Mouse (Mus musculus) intestine, embryonic 15.5 days (tissue): ENCODE results near the gene Cog3. TPM values are rescaled to one million over a fixed set of nuclear protein-coding genes. Genes with fewer than 3 reads are reported as not detected.
"Not testable (repeated sequence)": the region's sequence is repeated elsewhere in the genome, so short reads cannot be mapped to it uniquely, and the experiment has no call there.

ENCODE experiments used
- ATAC-seq: fragments of 200-750 bp; cut with Nextera tagmentation; 2 replicates; pipeline ENCODE4 v1.8.0; 2017; ENCODE audit warnings: moderate TSS enrichment, moderate library complexity
- H3K27ac ChIP-seq: fragments of 300-500 bp; sonication (generic); 2 replicates; pipeline ENCODE4 v1.5.1; 2015; ENCODE audit warnings: mild to moderate bottlenecking, inconsistent platforms
- H3K27me3 ChIP-seq: fragments of 300-500 bp; sonication (generic); replicated peaks from 2 replicates; pipeline ENCODE4 v1.6.1; 2015; ENCODE audit warnings: inconsistent platforms
- H3K36me3 ChIP-seq: fragments of 300-500 bp; sonication (generic); 2 replicates; pipeline ENCODE4 v1.6.1; 2015; ENCODE audit warnings: inconsistent platforms
- H3K4me1 ChIP-seq: fragments of 300-500 bp; sonication (generic); replicated peaks from 2 replicates; pipeline ENCODE4 v1.6.1; 2015; ENCODE audit warnings: inconsistent platforms
- H3K4me2 ChIP-seq: fragments of 300-500 bp; sonication (generic); replicated peaks from 2 replicates; pipeline ENCODE4 v1.6.1; 2015; ENCODE audit warnings: mild to moderate bottlenecking, inconsistent platforms
- H3K4me3 ChIP-seq: fragments of 300-500 bp; sonication (generic); replicated peaks from 2 replicates; pipeline ENCODE4 v1.5.1; 2015; ENCODE audit warnings: inconsistent platforms
- H3K9ac ChIP-seq: fragments of 300-500 bp; sonication (generic); 2 replicates; pipeline ENCODE4 v1.6.1; 2015; ENCODE audit warnings: inconsistent platforms
- H3K9me3 ChIP-seq: fragments of 300-500 bp; sonication (generic); 2 replicates; pipeline ENCODE4 v1.6.1; 2016; ENCODE audit warnings: inconsistent platforms
- WGBS: fragments of 180-500 bp; shearing (Covaris S2); methylation state at CpG from one replicate; pipeline ENCODE4 v1.1.7; 2015; 5-methylcytosine and 5-hydroxymethylcytosine counted together
- polyA plus RNA-seq: library from polyadenylated mRNA; unstranded; fragments of >200 nt; fragmentation: Nextera tagmentation; extraction: Ambion mirVana; gene quantifications from 2 replicates; pipeline ENCODE4 v1.2.1, GENCODE M21; 2015

The Cog3 gene
- polyA plus RNA-seq, 1 experiment from 2014 or later = 18.0 TPM

GRCm38 (mm10) chr14:75786424-75786867 lies 32.1 kb upstream of the Cog3 start:
- Histone ChIP-seq H3K4me2 (peak overlapping the region; percentile 93), H3K4me1 (0 out of 2 replicates have a peak, but pooled peaks cover 2% of the 10 kb centered on the region), H3K27me3 (no peaks in the 10 kb centered on the region), H3K9ac (peak overlapping the region; percentile 69), H3K36me3 (no peaks in the 10 kb centered on the region), H3K4me3 (peak overlapping the region; percentile 75), H3K9me3 (no peaks in the 10 kb centered on the region), H3K27ac (peak overlapping the region; percentile 85)
- WGBS = 2% methylated on average over 31 of the region's 31 CpGs
- ATAC-seq = peak; percentile 75

GRCm38 (mm10) chr14:75779913-75780312 lies 25.6 kb upstream of the Cog3 start:
- no peak overlapping the region for H3K9ac ChIP-seq
- 93% methylated on average over 4 of the region's 4 CpGs for WGBS

GRCm38 (mm10) chr14:75776637-75777036 lies 22.3 kb upstream of the Cog3 start:
- WGBS = 91% methylated on average over 8 of the region's 8 CpGs
- no peaks in the 10 kb centered on the region for H3K9me3 ChIP-seq
- no peak overlapping the region for H3K4me2 ChIP-seq
- no peaks in the 10 kb centered on the region for H3K36me3 ChIP-seq
- H3K27me3 ChIP-seq = no peaks in the 10 kb centered on the region
- H3K9ac ChIP-seq = no peak overlapping the region
- no peak for ATAC-seq
- no peaks in the 10 kb centered on the region for H3K4me1 ChIP-seq
- H3K27ac ChIP-seq = no peak overlapping the region
- H3K4me3 ChIP-seq = no peak overlapping the region

More at GRCm38 (mm10) chr14:75779913-75780312, 25.6 kb upstream of the Cog3 start:
- Histone ChIP-seq H3K4me3 (no peak overlapping the region), H3K4me1 (no peaks in the 10 kb centered on the region), H3K27me3 (no peaks in the 10 kb centered on the region), H3K36me3 (no peaks in the 10 kb centered on the region), H3K4me2 (no peak overlapping the region), H3K9me3 (no peaks in the 10 kb centered on the region), H3K27ac (no peak overlapping the region)
- no peak for ATAC-seq

- H3K9ac ChIP-seq = no peak overlapping the region
- no peaks in the 10 kb centered on the region for H3K9me3 ChIP-seq
- no peak overlapping the region for H3K4me3 ChIP-seq
- no peaks in the 10 kb centered on the region for H3K4me1 ChIP-seq
- WGBS = 81% methylated on average over 8 of the region's 8 CpGs
- H3K4me2 ChIP-seq = no peak overlapping the region
- no peaks in the 10 kb centered on the region for H3K27me3 ChIP-seq
- no peak overlapping the region for H3K27ac ChIP-seq
- ATAC-seq = no peak
- no peaks in the 10 kb centered on the region for H3K36me3 ChIP-seq
Measured at GRCm38 (mm10) chr14:75773431-75773830, 19.1 kb upstream of the Cog3 start.

- WGBS = 85% methylated on average over 3 of the region's 3 CpGs
Measured at GRCm38 (mm10) chr14:75772407-75772806, 18.1 kb upstream of the Cog3 start.

GRCm38 (mm10) chr14:75771101-75771501 lies 16.8 kb upstream of the Cog3 start:
- Histone ChIP-seq H3K4me2 (no peak overlapping the region), H3K9ac (no peak overlapping the region), H3K27me3 (no peaks in the 10 kb centered on the region), H3K36me3 (no peaks in the 10 kb centered on the region; the same call in 1 of the 2 replicates), H3K27ac (no peak overlapping the region), H3K9me3 (no peaks in the 10 kb centered on the region), H3K4me3 (no peak overlapping the region), H3K4me1 (no peaks in the 10 kb centered on the region)
- ATAC-seq = no peak
- 86% methylated on average over 8 of the region's 8 CpGs for WGBS

More at GRCm38 (mm10) chr14:75772407-75772806, 18.1 kb upstream of the Cog3 start:
- H3K36me3 ChIP-seq, H3K9me3 ChIP-seq, H3K4me2 ChIP-seq, H3K9ac ChIP-seq, H3K4me1 ChIP-seq, H3K27ac ChIP-seq, H3K4me3 ChIP-seq, ATAC-seq, H3K27me3 ChIP-seq: not testable (repeated sequence)

- no peak for ATAC-seq
Measured at GRCm38 (mm10) chr14:75769334-75769733, 15.0 kb upstream of the Cog3 start.

GRCm38 (mm10) chr14:75768275-75768608 lies 13.9 kb upstream of the Cog3 start:
- 13% methylated on average over 1 of the region's 1 CpGs for WGBS
- Histone ChIP-seq H3K4me3 (no peak overlapping the region), H3K9ac (no peak overlapping the region), H3K4me2 (no peak overlapping the region), H3K9me3 (no peaks in the 10 kb centered on the region), H3K27me3 (no peaks in the 10 kb centered on the region), H3K27ac (no peak overlapping the region), H3K36me3 (no peaks in the 10 kb centered on the region; the same call in 1 of the 2 replicates), H3K4me1 (no peaks in the 10 kb centered on the region)
- no peak for ATAC-seq

More at GRCm38 (mm10) chr14:75769334-75769733, 15.0 kb upstream of the Cog3 start:
- Histone ChIP-seq H3K9me3 (no peaks in the 10 kb centered on the region), H3K4me2 (no peak overlapping the region), H3K27me3 (no peaks in the 10 kb centered on the region), H3K36me3 (no peaks in the 10 kb centered on the region; the same call in 1 of the 2 replicates), H3K9ac (no peak overlapping the region), H3K4me1 (no peaks in the 10 kb centered on the region), H3K27ac (no peak overlapping the region), H3K4me3 (no peak overlapping the region)
- WGBS = 88% methylated on average over 9 of the region's 9 CpGs

GRCm38 (mm10) chr14:75767492-75768274 lies 13.4 kb upstream of the Cog3 start:
- Histone ChIP-seq H3K36me3 (no peaks in the 10 kb centered on the region; the same call in 1 of the 2 replicates), H3K9me3 (no peaks in the 10 kb centered on the region), H3K27me3 (no peaks in the 10 kb centered on the region), H3K4me3 (no peak overlapping the region), H3K9ac (no peak overlapping the region), H3K4me2 (peak overlapping the region; percentile 28), H3K27ac (no peak overlapping the region), H3K4me1 (no peaks in the 10 kb centered on the region)
- ATAC-seq = peak; percentile 84
- WGBS = 53% methylated on average over 17 of the region's 17 CpGs

GRCm38 (mm10) chr14:75761028-75761805 lies 6.9 kb upstream of the Cog3 start:
- peak; percentile 56 for ATAC-seq
- WGBS = 58% methylated on average over 10 of the region's 10 CpGs
- H3K4me3 ChIP-seq = no peak overlapping the region

GRCm38 (mm10) chr14:75758401-75758800 lies 4.1 kb upstream of the Cog3 start:
- no peak overlapping the region for H3K4me3 ChIP-seq
- no peaks in the 10 kb centered on the region for H3K27me3 ChIP-seq
- ATAC-seq = no peak
- no peak overlapping the region for H3K27ac ChIP-seq
- no peak overlapping the region for H3K9ac ChIP-seq
- 75% methylated on average over 7 of the region's 7 CpGs for WGBS
- H3K4me1 ChIP-seq = 0 out of 2 replicates have a peak, but pooled peaks cover under 1% of the 10 kb centered on the region
- H3K9me3 ChIP-seq = no peaks in the 10 kb centered on the region
- no peak overlapping the region for H3K4me2 ChIP-seq
- no peaks in the 10 kb centered on the region for H3K36me3 ChIP-seq

More at GRCm38 (mm10) chr14:75761028-75761805, 6.9 kb upstream of the Cog3 start:
- H3K9ac ChIP-seq = no peak overlapping the region
- no peak overlapping the region for H3K4me2 ChIP-seq
- H3K4me1 ChIP-seq = no peaks in the 10 kb centered on the region
- no peak overlapping the region for H3K27ac ChIP-seq
- no peaks in the 10 kb centered on the region for H3K9me3 ChIP-seq
- H3K27me3 ChIP-seq = no peaks in the 10 kb centered on the region
- no peaks in the 10 kb centered on the region for H3K36me3 ChIP-seq

GRCm38 (mm10) chr14:75757821-75758220 lies 3.5 kb upstream of the Cog3 start:
- Histone ChIP-seq H3K36me3 (no peaks in the 10 kb centered on the region), H3K9ac (no peak overlapping the region), H3K9me3 (no peaks in the 10 kb centered on the region), H3K4me2 (no peak overlapping the region), H3K27ac (no peak overlapping the region), H3K4me1 (peaks cover 7% of the 10 kb centered on the region; the same call in 1 of the 2 replicates), H3K27me3 (no peaks in the 10 kb centered on the region), H3K4me3 (no peak overlapping the region)
- ATAC-seq = no peak
- 70% methylated on average over 2 of the region's 2 CpGs for WGBS
